Mouse (Mus musculus) kidney, embryonic 15.5 days (tissue): ENCODE results near the gene Hsf5. TPM values are rescaled to one million over a fixed set of nuclear protein-coding genes. Genes with fewer than 3 reads are reported as not detected.
A peak's percentile ranks its signal among the peaks of the same experiment; 100 is the strongest.

Source experiments
- ATAC-seq: fragments of 200-750 bp; cut with Nextera tagmentation; replicated peaks from 2 replicates; pipeline ENCODE4 v1.8.0; 2017; ENCODE audit warnings: moderate TSS enrichment; ENCODE audit not compliant: low FRiP score
- H3K27ac ChIP-seq: fragments of 300-500 bp; sonication (generic); 2 replicates; pipeline ENCODE4 v1.5.1; 2015; ENCODE audit warnings: mild to moderate bottlenecking, inconsistent platforms
- H3K27me3 ChIP-seq: fragments of 300-500 bp; sonication (generic); 2 replicates; pipeline ENCODE4 v1.6.1; 2015; ENCODE audit warnings: inconsistent platforms
- H3K36me3 ChIP-seq: fragments of 300-500 bp; sonication (generic); 2 replicates; pipeline ENCODE4 v1.6.1; 2015; ENCODE audit warnings: inconsistent platforms
- H3K4me1 ChIP-seq: fragments of 300-500 bp; sonication (generic); 2 replicates; pipeline ENCODE4 v1.6.1; 2015; ENCODE audit warnings: inconsistent platforms
- H3K4me2 ChIP-seq: fragments of 300-500 bp; sonication (generic); 2 replicates; pipeline ENCODE4 v1.6.1; 2015; ENCODE audit warnings: moderate library complexity, mild to moderate bottlenecking, inconsistent platforms
- H3K4me3 ChIP-seq: fragments of 300-500 bp; sonication (generic); replicated peaks from 2 replicates; pipeline ENCODE4 v1.5.1; 2015; ENCODE audit warnings: mild to moderate bottlenecking, inconsistent platforms
- H3K9ac ChIP-seq: fragments of 300-500 bp; sonication (generic); 2 replicates; pipeline ENCODE4 v1.6.1; 2015; ENCODE audit warnings: mild to moderate bottlenecking, inconsistent platforms
- H3K9me3 ChIP-seq: fragments of 300-500 bp; sonication (generic); replicated peaks from 2 replicates; pipeline ENCODE4 v1.6.1; 2016; ENCODE audit warnings: inconsistent platforms
- WGBS: fragments of 180-500 bp; shearing (Covaris S2); methylation state at CpG from one replicate; pipeline ENCODE4 v1.1.7; 2015; ENCODE audit warnings: mixed read lengths; 5-methylcytosine and 5-hydroxymethylcytosine counted together
- polyA plus RNA-seq: library from polyadenylated mRNA; unstranded; fragments of >200 nt; fragmentation: Nextera tagmentation; extraction: Ambion mirVana; gene quantifications from 2 replicates; pipeline ENCODE4 v1.2.1, GENCODE M21; 2015

Gene Hsf5
- polyA plus RNA-seq, 1 experiment from 2014 or later: 0.26 TPM

- Histone ChIP-seq H3K4me3 (no peak overlapping the region), H3K27ac (no peak overlapping the region), H3K4me2 (no peak overlapping the region), H3K4me1 (peaks cover 23% of the 10 kb centered on the region), H3K27me3 (0 out of 2 replicates have a peak, but pooled peaks cover 14% of the 10 kb centered on the region), H3K36me3 (no peaks in the 10 kb centered on the region), H3K9ac (no peak overlapping the region), H3K9me3 (no peaks in the 10 kb centered on the region)
- no peak for ATAC-seq
- 21% methylated on average over 13 of the region's 13 CpGs for WGBS
Measured at GRCm38 (mm10) chr11:87682838-87683571, 66.0 kb downstream of the Hsf5 start.

- Histone ChIP-seq H3K36me3 (no peaks in the 10 kb centered on the region), H3K9ac (no peak overlapping the region), H3K27me3 (0 out of 2 replicates have a peak, but pooled peaks cover 11% of the 10 kb centered on the region), H3K4me1 (peaks cover 54% of the 10 kb centered on the region), H3K4me3 (no peak overlapping the region), H3K4me2 (no peak overlapping the region), H3K9me3 (no peaks in the 10 kb centered on the region), H3K27ac (0 out of 2 replicates have a peak overlapping the region, but pooled peaks have one; percentile 8)
- 59% methylated on average over 7 of the region's 7 CpGs for WGBS
- no peak for ATAC-seq
Measured at GRCm38 (mm10) chr11:87686407-87686806, 69.4 kb downstream of the Hsf5 start.

GRCm38 (mm10) chr11:87687246-87688225 lies 70.6 kb downstream of the Hsf5 start:
- Histone ChIP-seq H3K36me3 (no peaks in the 10 kb centered on the region), H3K4me2 (no peak overlapping the region), H3K9me3 (no peaks in the 10 kb centered on the region), H3K27ac (peak overlapping the region; percentile 84), H3K4me3 (no peak overlapping the region), H3K27me3 (0 out of 2 replicates have a peak, but pooled peaks cover 5% of the 10 kb centered on the region), H3K4me1 (peaks cover 65% of the 10 kb centered on the region), H3K9ac (no peak overlapping the region)
- ATAC-seq: no peak
- 60% methylated on average over 15 of the region's 15 CpGs for WGBS

DNA sequence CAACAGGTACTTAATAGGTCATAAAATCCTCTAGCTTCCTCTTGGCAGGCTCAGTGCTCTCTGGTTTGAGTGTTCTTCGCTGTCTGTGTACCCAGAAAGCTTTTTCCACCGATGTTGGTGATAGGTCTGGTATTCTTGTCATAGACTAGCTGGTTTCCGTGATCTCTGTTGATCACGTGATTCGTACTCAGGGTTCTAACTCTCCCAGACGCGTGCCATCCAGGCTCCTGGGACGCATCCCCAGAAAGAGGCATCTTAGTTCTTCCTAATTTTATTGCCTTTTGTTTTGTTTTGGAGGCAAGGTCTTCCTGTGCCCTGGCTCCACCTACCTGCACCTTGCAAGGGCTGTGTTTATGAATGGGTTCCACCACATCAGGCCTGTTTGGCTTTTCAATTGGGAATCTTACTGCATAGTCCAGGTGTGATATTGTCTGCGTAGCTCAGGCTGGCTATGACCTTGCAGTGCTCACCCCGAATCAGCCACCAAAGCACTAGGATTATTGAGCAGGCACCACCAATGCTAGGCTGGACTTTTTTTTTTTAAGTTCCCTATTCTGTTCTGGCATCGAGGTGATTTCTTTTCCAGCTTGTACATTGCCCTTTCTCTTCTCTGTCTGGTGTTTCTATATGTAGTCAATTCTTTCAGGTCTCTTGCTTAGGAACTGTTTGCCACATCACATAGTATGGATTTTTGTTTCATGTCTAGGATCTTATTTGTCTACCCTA lies 71.7 kb downstream of the Hsf5 start:
- no peak overlapping the region for H3K4me3 ChIP-seq
- peak overlapping the region; percentile 84 for H3K27ac ChIP-seq
- no peaks in the 10 kb centered on the region for H3K9me3 ChIP-seq
- no peak overlapping the region for H3K9ac ChIP-seq
- no peak overlapping the region for H3K4me2 ChIP-seq
- 0 out of 2 replicates have a peak, but pooled peaks cover 4% of the 10 kb centered on the region for H3K27me3 ChIP-seq
- no peak for ATAC-seq
- WGBS: 65% methylated on average over 11 of the region's 11 CpGs
- peaks cover 59% of the 10 kb centered on the region for H3K4me1 ChIP-seq
- H3K36me3 ChIP-seq: no peaks in the 10 kb centered on the region

- no peak overlapping the region for H3K4me3 ChIP-seq
- peak overlapping the region; percentile 30 for H3K4me2 ChIP-seq
- peak overlapping the region; percentile 84 for H3K27ac ChIP-seq
- 0% methylated on average over 7 of the region's 7 CpGs for WGBS
- H3K27me3 ChIP-seq: 0 out of 2 replicates have a peak, but pooled peaks cover 4% of the 10 kb centered on the region
- peak; percentile 87 for ATAC-seq
- peaks cover 59% of the 10 kb centered on the region for H3K4me1 ChIP-seq
- H3K36me3 ChIP-seq: no peaks in the 10 kb centered on the region
- H3K9me3 ChIP-seq: no peaks in the 10 kb centered on the region
- no peak overlapping the region for H3K9ac ChIP-seq
Measured at GRCm38 (mm10) chr11:87689402-87689808, 72.4 kb downstream of the Hsf5 start.

GRCm38 (mm10) chr11:87690054-87690740 lies 73.2 kb downstream of the Hsf5 start:
- peak; percentile 24; the same call in 1 of the 2 replicates for ATAC-seq
- WGBS: 45% methylated on average over 16 of the region's 16 CpGs
- peak overlapping the region; percentile 84 for H3K27ac ChIP-seq
- no peaks in the 10 kb centered on the region for H3K9me3 ChIP-seq
- H3K9ac ChIP-seq: no peak overlapping the region
- H3K27me3 ChIP-seq: 0 out of 2 replicates have a peak, but pooled peaks cover 4% of the 10 kb centered on the region
- peak overlapping the region; percentile 30 for H3K4me2 ChIP-seq
- peaks cover 59% of the 10 kb centered on the region for H3K4me1 ChIP-seq
- H3K4me3 ChIP-seq: no peak overlapping the region
- H3K36me3 ChIP-seq: no peaks in the 10 kb centered on the region

- ATAC-seq: no peak
- Histone ChIP-seq H3K4me1 (peaks cover 8% of the 10 kb centered on the region; the same call in 1 of the 2 replicates), H3K4me2 (no peak overlapping the region), H3K36me3 (no peaks in the 10 kb centered on the region), H3K9me3 (no peaks in the 10 kb centered on the region), H3K27me3 (no peaks in the 10 kb centered on the region), H3K9ac (no peak overlapping the region), H3K27ac (no peak overlapping the region), H3K4me3 (no peak overlapping the region)
- 57% methylated on average over 14 of the region's 14 CpGs for WGBS
Measured at GRCm38 (mm10) chr11:87697131-87697682, 80.2 kb downstream of the Hsf5 start.

GRCm38 (mm10) chr11:87698126-87698525 lies 81.2 kb downstream of the Hsf5 start:
- no peaks in the 10 kb centered on the region for H3K27me3 ChIP-seq
- no peaks in the 10 kb centered on the region for H3K9me3 ChIP-seq
- no peaks in the 10 kb centered on the region for H3K36me3 ChIP-seq
- peaks cover 2% of the 10 kb centered on the region; the same call in 1 of the 2 replicates for H3K4me1 ChIP-seq
- ATAC-seq: no peak
- 90% methylated on average over 4 of the region's 4 CpGs for WGBS
- H3K4me2 ChIP-seq: no peak overlapping the region
- no peak overlapping the region for H3K4me3 ChIP-seq
- no peak overlapping the region for H3K9ac ChIP-seq
- H3K27ac ChIP-seq: no peak overlapping the region

GRCm38 (mm10) chr11:87701108-87701507 lies 84.1 kb downstream of the Hsf5 start:
- no peaks in the 10 kb centered on the region for H3K36me3 ChIP-seq
- no peak for ATAC-seq
- H3K4me2 ChIP-seq: no peak overlapping the region
- 74% methylated on average over 6 of the region's 6 CpGs for whole genome bisulfite sequencing
- no peak overlapping the region for H3K4me3 ChIP-seq
- no peak overlapping the region for H3K9ac ChIP-seq
- no peaks in the 10 kb centered on the region for H3K27me3 ChIP-seq
- H3K27ac ChIP-seq: no peak overlapping the region
- peaks cover 13% of the 10 kb centered on the region for H3K4me1 ChIP-seq
- no peaks in the 10 kb centered on the region for H3K9me3 ChIP-seq

- WGBS: 74% methylated on average over 14 of the region's 14 CpGs
Measured at GRCm38 (mm10) chr11:87701877-87702620, 85.1 kb downstream of the Hsf5 start.

More at GRCm38 (mm10) chr11:87701877-87702620, 85.1 kb downstream of the Hsf5 start:
- H3K36me3 ChIP-seq: no peaks in the 10 kb centered on the region
- H3K4me3 ChIP-seq: no peak overlapping the region
- no peak overlapping the region for H3K9ac ChIP-seq
- no peaks in the 10 kb centered on the region for H3K27me3 ChIP-seq
- no peak overlapping the region for H3K27ac ChIP-seq
- H3K4me2 ChIP-seq: no peak overlapping the region
- no peaks in the 10 kb centered on the region for H3K9me3 ChIP-seq
- no peak for ATAC-seq
- H3K4me1 ChIP-seq: peaks cover 11% of the 10 kb centered on the region
